Mouse (Mus musculus) gastrocnemius, postnatal 10 days (tissue): ENCODE measurements at regions not wholly inside any gene's neighbourhood (a gene's known extent, or its start where the extent isn't known, plus 50 kb on each side); places are given as distances from the start of the nearest gene placed in this dataset.

Experiments used
- DNase-seq: peaks from one replicate; pipeline ENCODE4 v3.0.0; 2021; ENCODE audit warnings: mixed read lengths

DNA sequence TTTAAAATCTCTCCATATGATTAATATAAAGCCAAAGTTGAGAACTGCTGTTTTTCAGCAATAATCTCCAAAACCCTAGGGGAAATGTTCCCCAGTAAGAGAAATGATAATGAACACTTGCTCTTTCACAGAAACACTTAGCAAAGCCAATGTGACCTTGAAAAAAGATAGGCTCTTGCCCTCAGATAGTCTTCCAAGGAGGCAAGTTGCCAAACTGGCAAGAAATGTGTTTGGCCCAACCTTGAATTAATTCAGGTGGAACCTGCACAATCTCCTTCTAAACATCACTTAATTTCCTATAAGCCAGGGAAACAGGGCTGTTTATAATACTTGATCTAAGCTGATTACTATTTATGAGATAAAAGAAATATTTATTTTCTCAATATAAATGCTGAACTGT is 244.0 kb upstream of the Gnaz start:
- DNase-seq = no peak

DNA sequence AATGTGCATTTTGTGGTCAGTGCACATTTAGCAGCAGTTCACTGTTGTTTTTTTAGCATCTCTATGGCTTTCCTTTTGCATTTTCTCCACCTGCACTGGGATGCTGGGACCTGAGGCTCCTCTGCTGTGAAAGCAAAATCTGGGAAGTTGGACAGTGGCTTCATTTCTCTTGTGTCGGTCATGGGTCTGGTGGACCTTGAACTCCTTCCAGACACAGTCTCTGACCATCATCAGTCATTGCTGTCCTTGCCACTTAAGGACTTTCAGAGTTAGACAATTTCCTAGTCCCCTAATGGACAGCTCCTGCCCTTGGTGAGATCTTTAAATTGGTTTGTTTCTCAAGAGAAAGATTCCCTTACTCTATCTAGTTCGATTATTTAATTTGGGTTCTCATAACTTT is 217.5 kb upstream of the Gnaz start:
- no peak for DNase-seq

GRCm38 (mm10) chr10:74750879-74751278 is 216.1 kb upstream of the Gnaz start:
- DNase-seq = no peak

DNA sequence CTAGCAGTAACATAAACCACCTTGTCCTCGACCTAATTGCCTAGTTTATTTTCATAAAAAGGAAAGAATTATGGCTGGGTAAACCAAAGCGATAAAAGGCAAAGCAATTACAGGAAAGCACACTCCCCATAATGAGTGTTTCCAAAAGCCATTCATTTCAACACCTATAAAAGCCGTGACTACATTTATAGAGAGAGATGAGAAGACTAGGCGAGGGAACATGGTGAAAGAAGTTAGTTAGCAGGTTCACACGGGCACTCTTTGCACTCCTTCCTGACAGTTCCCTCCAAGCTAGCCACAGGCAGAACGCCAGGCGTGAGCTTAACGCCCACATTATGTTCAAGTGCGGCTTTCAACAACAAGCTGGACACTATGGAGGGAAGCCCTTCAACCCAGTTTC is 206.2 kb upstream of the Gnaz start:
- no peak for DNase-seq

DNA sequence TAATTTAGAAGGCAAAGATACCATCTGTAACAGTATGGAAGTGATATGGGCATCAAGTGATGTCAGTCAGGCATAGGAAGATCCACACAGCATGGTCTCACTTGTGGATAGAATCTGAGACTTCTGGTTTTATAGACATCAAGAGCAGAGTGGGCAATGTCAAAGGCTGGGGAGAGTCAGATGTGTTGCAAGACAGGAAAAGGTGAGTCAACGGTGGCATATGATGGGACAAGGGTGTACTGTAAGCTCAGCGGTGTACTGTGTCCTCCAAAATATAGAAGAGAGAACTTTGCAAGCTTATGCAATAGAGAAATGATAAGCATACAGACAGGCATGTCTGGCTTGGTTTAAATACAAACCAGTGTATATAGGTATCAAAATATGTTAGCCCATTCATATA is 177.7 kb upstream of the Gnaz start:
- DNase-seq = no peak

- no peak for DNase-seq
Observed at GRCm38 (mm10) chr10:74789987-74790386, 177.0 kb upstream of the Gnaz start.

DNA sequence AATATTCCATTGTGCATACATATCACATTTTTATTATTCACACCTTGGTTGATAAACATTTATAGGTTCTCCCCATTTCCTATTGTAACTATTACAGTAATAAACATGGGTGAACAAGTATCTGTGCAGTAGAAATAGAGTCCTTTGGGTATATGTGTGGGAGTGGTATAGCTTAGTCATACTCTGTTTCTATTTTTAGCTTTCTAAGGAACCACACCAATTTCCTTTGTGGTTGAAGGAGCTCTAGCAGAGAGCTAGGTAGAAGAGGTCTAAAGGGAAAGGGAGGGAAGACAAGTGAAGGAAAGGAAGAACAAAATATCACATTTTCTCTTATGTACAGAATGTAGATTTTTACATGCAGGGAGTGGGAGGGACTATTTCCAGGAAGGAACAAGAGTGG is 143.6 kb upstream of the Gnaz start:
- no peak for DNase-seq

DNA sequence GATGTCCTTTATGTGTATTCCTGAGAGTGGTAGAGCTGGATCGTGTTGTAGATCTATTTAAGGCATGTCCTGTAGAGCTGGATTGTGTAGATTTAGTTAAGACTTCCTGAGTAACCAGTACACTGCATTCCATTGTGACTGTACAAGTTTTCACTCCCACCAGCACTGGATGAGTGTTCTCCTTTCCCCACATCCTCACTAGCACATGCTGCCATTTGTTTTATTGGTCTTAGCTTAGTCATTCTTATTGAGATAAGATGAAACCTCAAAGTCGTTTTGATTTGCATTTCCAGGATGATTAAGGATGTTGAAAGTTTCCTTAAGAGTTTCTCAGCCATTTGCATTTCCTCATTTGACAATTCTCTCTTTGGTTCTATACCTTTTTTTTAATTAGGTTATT is 132.6 kb upstream of the Gnaz start:
- no peak for DNase-seq

DNA sequence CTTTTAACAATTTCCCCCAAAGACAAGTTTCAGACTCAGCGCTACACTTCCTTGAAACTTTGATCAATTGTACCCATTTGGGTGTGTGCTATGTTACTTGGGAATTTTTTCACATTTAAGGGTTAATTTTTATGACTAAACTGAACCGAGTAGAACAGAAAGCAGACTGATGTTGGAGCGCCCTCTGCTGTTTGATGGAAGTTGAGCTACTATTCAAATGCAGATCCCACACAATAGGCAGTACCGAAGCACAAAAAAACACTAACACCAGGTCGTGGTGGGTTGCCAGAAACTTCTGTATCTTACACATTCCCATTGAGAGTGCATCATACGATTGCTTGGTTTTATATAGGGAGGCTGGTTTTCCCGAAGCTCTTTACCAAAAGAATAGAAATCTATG is 118.6 kb upstream of the Gnaz start:
- DNase-seq = peak; percentile 71

DNA sequence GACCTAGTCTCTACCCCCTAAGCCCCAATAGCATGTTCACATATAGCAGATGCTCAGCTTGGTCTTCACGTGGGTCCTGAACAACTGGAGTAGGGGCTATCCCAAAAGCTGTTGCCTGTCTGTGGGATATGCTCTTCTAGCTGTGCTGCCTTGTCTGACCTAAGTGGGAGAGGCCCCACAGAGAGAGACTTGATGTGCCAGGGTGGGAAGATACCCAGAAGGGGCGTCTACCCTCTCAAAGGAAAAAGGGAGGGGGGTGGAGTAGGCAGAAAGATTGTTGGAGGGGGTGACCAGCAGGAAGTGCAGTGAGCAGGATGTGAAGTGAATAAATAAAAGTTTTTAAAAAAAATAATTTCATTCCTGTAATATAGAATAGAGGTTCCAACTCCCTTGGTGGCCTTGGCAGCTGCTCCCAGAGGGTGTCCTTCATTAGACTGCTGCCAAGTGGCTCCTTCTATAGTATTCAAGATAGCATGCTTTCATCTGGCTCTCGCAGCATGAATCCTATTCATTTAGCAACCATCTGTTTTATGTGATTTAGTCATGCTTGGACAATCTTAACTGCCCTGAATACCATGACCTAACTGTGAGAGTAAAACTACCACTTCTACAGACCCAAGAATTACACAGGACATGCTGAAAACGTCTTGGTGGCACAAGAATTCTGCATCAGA is 111.8 kb upstream of the Gnaz start:
- no peak for DNase-seq
